Mouse (Mus musculus) stomach, embryonic 16.5 days (tissue): ENCODE data around the gene Tardbp. TPM values are rescaled to one million over a fixed set of nuclear protein-coding genes. Genes with fewer than 3 reads are reported as not detected.

Experiments
- ATAC-seq: fragments of 200-750 bp; cut with Nextera tagmentation; 2 replicates; pipeline ENCODE4 v1.8.0; 2017; ENCODE audit warnings: moderate number of reproducible peaks, moderate TSS enrichment; ENCODE audit not compliant: insufficient read depth, low FRiP score
- H3K27ac ChIP-seq: fragments of 300-500 bp; sonication (generic); 2 replicates; pipeline ENCODE4 v1.5.1; 2014; ENCODE audit warnings: low read length
- H3K27me3 ChIP-seq: fragments of 300-500 bp; sonication (generic); 2 replicates; pipeline ENCODE4 v1.6.1; 2014; ENCODE audit warnings: low read length, control low read depth, mixed read lengths; ENCODE audit not compliant: control insufficient read depth, insufficient read depth
- H3K36me3 ChIP-seq: fragments of 300-500 bp; sonication (generic); 2 replicates; pipeline ENCODE4 v1.6.1; 2014; ENCODE audit warnings: low read length; ENCODE audit not compliant: control insufficient read depth, insufficient read depth
- H3K4me1 ChIP-seq: fragments of 300-500 bp; sonication (generic); 2 replicates; pipeline ENCODE4 v1.6.1; 2014; ENCODE audit warnings: low read length, control low read depth, mixed read lengths; ENCODE audit not compliant: control insufficient read depth, insufficient read depth
- H3K4me2 ChIP-seq: fragments of 300-500 bp; sonication (generic); 2 replicates; pipeline ENCODE4 v1.6.1; 2014; ENCODE audit warnings: low read depth, low read length, mixed read lengths
- H3K4me3 ChIP-seq: fragments of 300-500 bp; sonication (generic); replicated peaks from 2 replicates; pipeline ENCODE4 v1.5.1; 2014; ENCODE audit warnings: mild to moderate bottlenecking, low read length
- H3K9ac ChIP-seq: fragments of 300-500 bp; sonication (generic); 2 replicates; pipeline ENCODE4 v1.6.1; 2014; ENCODE audit warnings: low read length
- H3K9me3 ChIP-seq: fragments of 300-500 bp; sonication (generic); replicated peaks from 2 replicates; pipeline ENCODE4 v1.6.1; 2016; ENCODE audit warnings: low read length, control low read depth; ENCODE audit not compliant: control insufficient read depth
- WGBS: fragments of 180-500 bp; shearing (Covaris S2); extraction: QIAGEN DNeasy Blood & Tissue Kit; methylation state at CpG from one replicate; pipeline ENCODE4 v1.1.7; 2014; 5-methylcytosine and 5-hydroxymethylcytosine counted together
- polyA plus RNA-seq: library from polyadenylated mRNA; unstranded; fragments of >200 nt; fragmentation: Nextera tagmentation; extraction: Ambion mirVana; gene quantifications from 2 replicates; pipeline ENCODE4 v1.2.1, GENCODE M21; 2015

Gene Tardbp
- polyA plus RNA-seq, 1 experiment from 2014 or later, result 284 TPM

GRCm38 (mm10) chr4:148625756-148626622 lies 830 bp downstream of the Tardbp start:
- Histone ChIP-seq H3K4me3 (peak overlapping the region; percentile 96), H3K36me3 (peaks cover 27% of the 10 kb centered on the region; the same call in 1 of the 2 replicates), H3K4me1 (peaks cover 20% of the 10 kb centered on the region), H3K4me2 (peak overlapping the region; percentile 91), H3K9me3 (no peaks in the 10 kb centered on the region), H3K9ac (peak overlapping the region; percentile 100), H3K27ac (peak overlapping the region; percentile 95), H3K27me3 (no peaks in the 10 kb centered on the region)
- WGBS, result under 1% methylated on average over 57 of the region's 57 CpGs
- ATAC-seq, result peak; percentile 55

GRCm38 (mm10) chr4:148625010-148625409 lies 1.8 kb downstream of the Tardbp start:
- WGBS, result 74% methylated on average over 10 of the region's 10 CpGs
- peaks cover 34% of the 10 kb centered on the region; the same call in 1 of the 2 replicates for H3K36me3 ChIP-seq

GRCm38 (mm10) chr4:148623609-148624008 lies 3.2 kb downstream of the Tardbp start:
- no peaks in the 10 kb centered on the region for H3K9me3 ChIP-seq
- peaks cover 40% of the 10 kb centered on the region for H3K36me3 ChIP-seq
- H3K4me2 ChIP-seq, result no peak overlapping the region
- peaks cover 24% of the 10 kb centered on the region for H3K4me1 ChIP-seq
- H3K4me3 ChIP-seq, result no peak overlapping the region
- ATAC-seq, result no peak
- H3K27me3 ChIP-seq, result no peaks in the 10 kb centered on the region
- no peak overlapping the region for H3K9ac ChIP-seq
- H3K27ac ChIP-seq, result no peak overlapping the region
- 86% methylated on average over 4 of the region's 4 CpGs for WGBS

More at GRCm38 (mm10) chr4:148625010-148625409, 1.8 kb downstream of the Tardbp start:
- no peaks in the 10 kb centered on the region for H3K27me3 ChIP-seq
- H3K9ac ChIP-seq, result no peak overlapping the region; the same call in 1 of the 2 replicates
- H3K4me3 ChIP-seq, result peak overlapping the region; percentile 96
- peaks cover 24% of the 10 kb centered on the region for H3K4me1 ChIP-seq
- peak overlapping the region; percentile 91 for H3K4me2 ChIP-seq
- H3K27ac ChIP-seq, result no peak overlapping the region
- H3K9me3 ChIP-seq, result no peaks in the 10 kb centered on the region
- ATAC-seq, result no peak

DNA sequence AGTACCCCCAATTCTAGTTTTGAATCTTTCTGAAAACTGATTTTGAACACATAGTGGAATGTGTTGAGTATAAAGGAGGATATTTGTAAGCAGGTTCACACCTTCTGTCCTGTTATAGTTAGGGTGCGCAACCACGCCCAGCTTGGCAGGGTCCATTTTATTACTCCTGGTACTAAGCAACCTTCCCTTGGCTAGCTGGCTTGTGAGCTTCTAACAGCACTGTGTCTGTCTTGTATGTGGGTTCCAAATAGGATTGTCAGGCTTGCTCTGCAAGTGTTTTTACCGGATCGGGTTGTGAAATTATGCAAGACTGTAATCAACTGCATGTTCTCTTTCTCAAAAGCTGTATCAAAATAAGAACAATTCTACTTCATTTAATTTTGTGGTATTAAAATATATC lies 4.3 kb downstream of the Tardbp start:
- 90% methylated on average over 4 of the region's 4 CpGs for WGBS
- peaks cover 24% of the 10 kb centered on the region for H3K4me1 ChIP-seq
- H3K36me3 ChIP-seq, result peaks cover 43% of the 10 kb centered on the region
- H3K9me3 ChIP-seq, result no peaks in the 10 kb centered on the region
- ATAC-seq, result no peak
- no peak overlapping the region for H3K4me3 ChIP-seq
- no peak overlapping the region for H3K27ac ChIP-seq
- H3K4me2 ChIP-seq, result no peak overlapping the region
- no peak overlapping the region for H3K9ac ChIP-seq
- H3K27me3 ChIP-seq, result no peaks in the 10 kb centered on the region

GRCm38 (mm10) chr4:148620718-148621117 lies 6.1 kb downstream of the Tardbp start:
- H3K4me2 ChIP-seq, result no peak overlapping the region
- H3K4me1 ChIP-seq, result peaks cover 19% of the 10 kb centered on the region
- no peaks in the 10 kb centered on the region for H3K27me3 ChIP-seq
- no peak overlapping the region for H3K9ac ChIP-seq
- WGBS, result 96% methylated on average over 1 of the region's 1 CpGs
- H3K4me3 ChIP-seq, result no peak overlapping the region
- no peak for ATAC-seq
- H3K27ac ChIP-seq, result no peak overlapping the region
- H3K36me3 ChIP-seq, result peaks cover 50% of the 10 kb centered on the region
- no peaks in the 10 kb centered on the region for H3K9me3 ChIP-seq

- Histone ChIP-seq H3K27ac (no peak overlapping the region), H3K4me1 (peaks cover 15% of the 10 kb centered on the region), H3K4me2 (no peak overlapping the region), H3K4me3 (no peak overlapping the region), H3K27me3 (no peaks in the 10 kb centered on the region), H3K36me3 (peaks cover 55% of the 10 kb centered on the region), H3K9me3 (no peaks in the 10 kb centered on the region), H3K9ac (no peak overlapping the region)
- ATAC-seq, result no peak
- WGBS, result 50% methylated on average over 1 of the region's 1 CpGs
These were observed 7.0 kb downstream of the Tardbp start for GRCm38 (mm10) chr4:148619805-148620204.

- no peaks in the 10 kb centered on the region for H3K27me3 ChIP-seq
- H3K4me2 ChIP-seq, result no peak overlapping the region
- H3K4me1 ChIP-seq, result no peaks in the 10 kb centered on the region
- ATAC-seq, result no peak
- H3K36me3 ChIP-seq, result peaks cover 32% of the 10 kb centered on the region
- H3K9me3 ChIP-seq, result no peaks in the 10 kb centered on the region
- H3K9ac ChIP-seq, result no peak overlapping the region
- no peak overlapping the region for H3K4me3 ChIP-seq
- H3K27ac ChIP-seq, result no peak overlapping the region
- WGBS, result 85% methylated on average over 9 of the region's 9 CpGs
These were observed 13.1 kb downstream of the Tardbp start for GRCm38 (mm10) chr4:148613738-148614137.

GRCm38 (mm10) chr4:148612557-148612956 lies 14.3 kb downstream of the Tardbp start:
- 31% methylated on average over 4 of the region's 4 CpGs for WGBS

DNA sequence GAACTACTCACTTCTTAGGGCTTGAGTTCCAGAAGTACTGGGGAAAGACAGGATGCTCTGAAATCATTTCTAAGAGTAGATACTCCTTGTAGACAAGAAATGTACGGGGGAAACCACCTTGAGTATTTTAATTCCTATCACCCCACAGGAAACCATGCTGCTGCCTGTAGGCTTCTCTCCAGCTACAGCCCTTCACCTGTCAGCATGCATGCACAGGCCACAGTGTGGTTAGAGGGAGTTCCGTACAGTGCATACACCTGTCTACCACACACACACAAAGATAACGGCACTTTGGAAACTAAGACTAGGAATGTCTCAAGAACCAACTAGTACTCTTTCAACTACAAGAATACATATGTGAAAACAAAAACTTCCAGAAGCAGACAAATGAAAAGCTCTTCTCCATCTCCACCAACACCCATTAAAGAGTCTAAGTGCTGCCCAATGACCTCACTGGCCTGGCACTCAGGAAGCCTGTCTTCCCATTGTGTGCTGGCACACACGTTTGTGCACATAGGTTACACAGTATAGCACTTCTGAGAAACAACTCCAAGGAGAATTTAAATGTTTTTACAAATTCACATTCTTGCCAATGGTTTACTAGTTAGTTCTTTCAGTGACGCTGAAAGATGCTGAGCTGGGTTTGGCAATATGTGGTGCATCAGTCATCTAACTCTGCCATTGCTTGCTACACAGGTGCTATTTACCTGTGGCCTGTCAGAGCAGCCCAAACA lies 16.0 kb downstream of the Tardbp start:
- H3K9me3 ChIP-seq, result no peaks in the 10 kb centered on the region
- no peak overlapping the region for H3K4me2 ChIP-seq
- no peaks in the 10 kb centered on the region for H3K4me1 ChIP-seq
- H3K27ac ChIP-seq, result no peak overlapping the region
- 61% methylated on average over 5 of the region's 5 CpGs for WGBS
- no peak overlapping the region for H3K9ac ChIP-seq
- ATAC-seq, result no peak
- peaks cover 21% of the 10 kb centered on the region for H3K36me3 ChIP-seq
- H3K4me3 ChIP-seq, result no peak overlapping the region
- no peaks in the 10 kb centered on the region for H3K27me3 ChIP-seq

More at GRCm38 (mm10) chr4:148612557-148612956, 14.3 kb downstream of the Tardbp start:
- Histone ChIP-seq H3K36me3 (peaks cover 27% of the 10 kb centered on the region), H3K4me2 (no peak overlapping the region), H3K4me3 (no peak overlapping the region), H3K9me3 (no peaks in the 10 kb centered on the region), H3K9ac (no peak overlapping the region), H3K27me3 (no peaks in the 10 kb centered on the region), H3K4me1 (no peaks in the 10 kb centered on the region), H3K27ac (no peak overlapping the region)
- ATAC-seq, result no peak
